Mouse (Mus musculus) thymus, postnatal 14 days (tissue): ENCODE measurements around the gene Ermp1.

Source experiments
- DNase-seq: peaks from one replicate; pipeline ENCODE4 v3.0.0; 2021

Ermp1 gene

DNA sequence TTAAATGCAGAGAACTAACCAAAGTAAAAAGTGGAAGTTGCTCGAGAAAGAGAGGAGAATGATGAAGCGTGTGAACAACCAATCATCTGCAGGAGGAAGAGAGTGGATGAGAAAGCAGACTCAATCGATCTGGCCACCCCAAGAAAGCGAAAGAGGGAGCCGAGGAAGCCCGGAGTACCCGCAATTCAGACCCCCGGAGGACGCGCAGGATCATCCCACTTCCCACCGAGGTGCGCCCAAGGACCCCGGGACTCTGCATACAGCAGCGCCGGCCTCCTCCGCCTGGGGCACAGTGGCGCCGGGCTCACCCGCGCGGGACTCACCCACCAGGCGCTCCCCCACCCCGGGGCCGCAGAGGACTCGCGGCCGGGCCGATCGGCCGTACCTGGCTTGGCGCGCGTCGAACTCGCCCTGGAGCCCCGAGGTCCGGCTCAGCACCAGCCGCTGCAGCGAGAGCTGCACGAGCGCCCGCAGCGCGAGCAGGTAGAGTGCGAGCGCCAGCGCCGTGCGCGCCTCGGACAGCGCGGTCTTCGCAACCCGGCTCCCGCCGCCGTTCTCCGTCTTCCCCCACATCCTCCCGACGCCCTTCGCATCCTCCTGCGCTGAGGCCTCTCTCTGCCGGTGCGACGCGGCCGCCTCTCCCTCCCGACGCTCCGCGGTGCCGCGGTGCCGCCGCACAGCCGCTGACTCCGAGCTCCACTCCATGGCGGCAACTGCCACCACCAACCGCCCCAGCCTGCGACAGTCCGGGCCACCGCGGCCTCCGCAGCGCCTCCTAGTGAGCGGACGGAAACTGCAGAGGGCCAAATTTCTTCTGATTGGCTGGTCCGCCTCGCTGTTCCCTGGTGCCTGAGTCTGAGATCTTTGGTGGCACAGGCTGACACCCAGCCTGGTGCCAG lies at the start of gene Ermp1:
TSS of gene Ermp1 (minus strand) at position 765 of the 899 bp plus-strand sequence.
- DNase-seq = peak; percentile 97

- no peak for DNase-seq
Observed at GRCm38 (mm10) chr19:29697245-29697874, 49.1 kb upstream of the Ermp1 start, which contains the start of gene Mlana. TSS of gene Mlana (plus strand) at chr19:29697824.

- no peak for DNase-seq
Observed at GRCm38 (mm10) chr19:29696840-29697239, 48.6 kb upstream of the Ermp1 start.

GRCm38 (mm10) chr19:29696309-29696708 lies 48.1 kb upstream of the Ermp1 start:
- DNase-seq = no peak

- no peak for DNase-seq
Observed at GRCm38 (mm10) chr19:29695071-29695470, 46.9 kb upstream of the Ermp1 start.

DNA sequence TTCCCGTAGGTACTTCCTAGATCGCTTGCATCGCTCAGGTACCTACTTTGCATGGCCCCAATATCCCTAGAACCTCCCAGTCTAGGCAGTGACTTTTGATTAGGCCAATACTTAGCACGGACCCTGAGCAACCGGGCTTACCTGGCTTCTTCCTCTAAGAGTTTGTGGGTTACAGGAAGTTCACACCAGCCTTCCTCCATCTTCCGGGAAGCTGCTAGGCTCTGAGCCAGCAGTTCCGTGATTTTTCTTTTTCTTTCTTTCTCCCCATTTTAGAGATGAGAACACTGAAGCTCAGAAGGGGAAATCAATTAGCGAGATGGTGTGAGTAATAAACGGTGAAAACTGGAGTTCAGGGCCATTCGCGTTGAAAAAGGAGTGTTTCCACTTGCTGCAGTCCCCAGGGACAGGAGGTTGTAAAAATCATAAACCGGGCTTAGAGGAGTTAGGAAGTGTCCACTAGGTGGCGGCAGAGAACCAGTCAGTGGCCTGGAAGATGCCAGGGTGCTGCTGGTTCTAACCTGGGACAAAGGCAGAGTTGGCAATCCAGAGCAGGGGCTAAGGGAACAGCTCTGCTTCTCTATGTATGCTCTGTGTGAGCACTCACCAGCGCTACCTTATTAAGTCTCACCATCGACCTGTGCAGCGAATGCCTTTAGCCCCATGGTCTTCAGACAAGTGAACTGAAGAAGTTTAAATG lies 35.8 kb upstream of the Ermp1 start:
- peak; percentile 82 for DNase-seq

GRCm38 (mm10) chr19:29680182-29681152 lies 32.3 kb upstream of the Ermp1 start:
- DNase-seq = no peak

DNA sequence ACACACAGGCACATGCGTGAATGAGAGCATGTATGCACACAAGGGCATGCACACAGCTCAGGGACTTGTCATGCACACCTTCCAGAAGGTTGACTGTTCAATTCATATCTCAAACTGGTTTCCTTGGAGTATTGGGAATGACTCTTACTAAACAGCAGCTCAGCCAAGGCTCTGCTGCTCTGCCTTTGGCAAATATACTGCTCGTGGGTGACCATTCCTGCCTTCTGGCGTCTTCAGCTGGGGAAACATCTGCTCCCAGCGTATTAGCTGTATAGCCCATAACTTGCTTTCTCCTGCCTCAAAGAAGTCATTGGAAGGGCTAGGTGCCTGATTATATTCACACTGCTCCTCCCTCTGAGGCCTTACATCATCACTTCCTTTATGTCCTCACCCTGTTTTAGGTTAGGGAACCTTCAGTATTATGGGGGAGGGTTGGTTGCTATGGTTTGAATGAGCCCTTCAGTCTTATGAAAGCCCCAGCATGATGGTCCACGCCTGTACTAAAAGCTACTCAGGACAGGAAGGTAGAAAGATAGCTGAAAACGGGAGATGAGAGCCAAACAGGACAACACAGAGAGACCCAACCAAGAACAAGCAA lies 30.1 kb upstream of the Ermp1 start:
- DNase-seq = no peak

DNA sequence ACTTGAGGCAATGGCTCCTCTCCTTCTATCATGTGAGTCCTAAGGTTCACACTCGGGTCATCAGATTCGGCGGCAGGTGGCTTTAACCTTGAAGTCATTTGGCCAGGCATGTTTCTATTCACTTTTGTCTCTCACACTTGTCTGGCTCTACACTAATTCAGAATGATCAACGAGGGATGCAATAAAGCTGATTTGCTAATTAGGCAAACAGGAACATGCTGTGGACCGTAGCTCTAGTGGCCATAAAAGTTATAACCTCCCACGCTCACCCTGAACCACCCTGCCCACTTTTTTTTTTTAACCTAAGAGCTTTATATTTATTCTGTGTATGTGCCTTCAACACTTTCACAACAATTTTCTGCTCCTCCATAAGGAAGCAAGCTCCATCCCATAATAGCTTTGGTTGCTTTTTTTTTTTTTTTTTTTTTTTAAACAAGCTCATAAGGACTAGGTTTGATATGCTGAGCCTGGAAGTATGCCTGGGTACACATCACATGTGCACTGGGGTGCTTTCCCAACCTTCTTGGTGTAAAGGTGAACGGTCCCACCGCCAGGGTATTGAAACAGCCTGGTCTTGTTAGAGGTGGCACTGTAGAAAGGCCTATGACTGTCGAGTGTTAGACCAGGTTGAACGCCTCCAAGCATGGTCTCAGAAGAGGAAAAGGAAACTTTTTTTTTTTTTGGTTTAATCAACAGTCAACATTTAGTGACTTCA lies 28.4 kb upstream of the Ermp1 start:
- no peak for DNase-seq

DNA sequence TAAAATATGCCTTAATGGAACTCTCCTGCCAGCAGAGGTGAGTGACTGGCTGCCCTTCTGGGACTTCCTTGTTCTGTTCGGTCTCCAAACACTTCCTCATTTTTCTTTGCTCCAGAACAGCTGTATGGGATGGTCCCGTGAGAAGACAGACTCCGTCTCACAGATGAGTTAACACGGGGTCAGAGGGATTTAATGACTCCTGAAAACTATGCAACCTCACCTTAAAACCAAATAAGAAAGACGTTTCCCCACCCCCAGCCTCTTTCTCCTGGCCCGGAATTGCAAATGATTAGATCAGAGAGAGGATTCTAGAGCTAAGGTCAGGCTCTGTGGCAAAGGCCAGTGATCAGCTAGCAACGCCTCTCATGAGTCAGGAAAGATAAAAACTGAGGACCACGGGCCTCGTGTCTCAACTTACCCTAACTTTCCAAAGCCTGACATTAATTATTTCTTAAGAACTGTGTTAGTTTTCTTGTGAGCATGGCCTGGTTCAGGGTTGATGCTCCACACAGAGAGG lies 27.4 kb upstream of the Ermp1 start:
- no peak for DNase-seq

GRCm38 (mm10) chr19:29674946-29675345 lies 26.7 kb upstream of the Ermp1 start:
- no peak for DNase-seq

DNA sequence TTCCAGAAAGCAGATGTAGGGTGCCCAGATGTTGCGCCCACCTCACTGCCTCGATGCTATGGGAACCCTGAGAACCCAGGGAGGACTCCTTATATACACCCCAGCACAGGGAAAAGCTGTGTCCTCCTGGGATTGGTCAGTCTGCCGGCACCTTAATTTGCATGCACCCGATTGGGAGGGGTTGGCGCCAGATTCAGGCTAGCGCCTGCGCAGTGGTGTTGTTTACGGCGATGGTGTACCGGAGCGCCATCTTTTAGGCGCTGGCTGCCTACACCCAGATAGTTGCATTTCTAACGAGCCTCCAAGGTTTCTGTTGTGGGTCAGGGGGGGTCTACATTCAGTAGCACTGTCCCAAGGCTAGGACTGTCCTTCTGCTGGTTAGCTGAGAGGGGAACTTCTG lies 24.4 kb upstream of the Ermp1 start:
- no peak for DNase-seq

DNA sequence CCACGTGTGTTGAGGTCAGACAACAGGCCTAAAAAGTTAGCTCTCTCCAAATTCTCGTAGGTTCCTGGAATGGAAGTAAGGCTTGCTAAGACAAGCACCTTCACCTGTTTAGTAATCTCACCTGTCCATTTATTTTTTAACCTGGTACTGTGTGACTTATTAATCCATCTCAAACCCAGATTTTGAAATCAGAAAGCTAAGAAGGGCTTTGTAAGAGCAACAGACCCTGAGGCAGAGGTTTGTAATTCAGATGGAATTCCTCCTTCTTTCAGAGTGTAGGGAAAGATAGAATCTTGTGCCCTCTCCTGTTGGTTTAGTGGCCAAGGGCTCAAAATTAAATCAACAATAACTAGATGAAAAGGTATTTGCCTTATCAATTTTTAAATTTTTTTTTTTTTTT lies 22.9 kb upstream of the Ermp1 start:
- DNase-seq = no peak

DNA sequence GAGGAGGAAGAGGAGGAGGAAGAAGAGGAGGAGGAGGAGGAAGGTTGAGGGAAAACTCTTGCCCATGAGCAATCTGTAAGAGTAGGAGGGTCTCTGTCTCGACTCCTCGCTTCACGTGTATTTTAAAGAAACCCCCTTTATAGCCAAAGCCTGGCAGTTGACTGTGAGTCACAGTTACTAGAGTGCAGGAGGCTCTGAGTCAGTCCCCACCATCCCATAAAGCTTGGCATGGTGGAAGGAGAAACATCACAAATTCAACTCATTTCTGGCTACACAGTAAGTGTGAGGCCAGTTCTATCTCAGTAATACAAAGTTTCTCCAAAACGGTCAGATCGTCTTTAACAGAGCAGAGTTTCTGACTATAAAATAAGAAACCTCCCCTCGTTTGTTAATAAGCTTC lies 22.0 kb upstream of the Ermp1 start:
- DNase-seq = no peak

GRCm38 (mm10) chr19:29668135-29668534 lies 19.9 kb upstream of the Ermp1 start:
- DNase-seq = no peak

- DNase-seq = no peak
Observed at GRCm38 (mm10) chr19:29666965-29667594, 18.9 kb upstream of the Ermp1 start.

- no peak for DNase-seq
Observed at GRCm38 (mm10) chr19:29666164-29666563, 17.9 kb upstream of the Ermp1 start.

- no peak for DNase-seq
Observed at GRCm38 (mm10) chr19:29664934-29665333, 16.7 kb upstream of the Ermp1 start.

DNA sequence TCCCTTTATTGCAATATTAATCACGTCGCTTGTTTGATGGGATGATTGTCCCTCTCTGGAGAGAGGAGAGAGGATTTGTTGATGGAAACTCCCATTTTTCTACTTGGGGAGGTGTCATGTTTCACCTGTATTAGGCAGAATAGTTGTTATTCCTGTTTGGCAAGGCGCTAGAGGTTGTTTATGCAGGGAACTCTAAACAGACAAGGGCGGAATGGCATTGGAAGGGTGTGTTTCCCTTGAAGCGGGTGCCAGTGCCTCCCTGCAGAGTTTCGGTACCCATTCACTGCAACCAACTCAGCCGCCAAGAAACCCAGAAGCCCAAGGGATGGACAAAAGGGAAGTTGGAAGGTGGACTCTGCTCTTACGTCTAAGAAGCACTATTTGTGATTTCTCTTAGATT lies 15.6 kb upstream of the Ermp1 start:
- no peak for DNase-seq

GRCm38 (mm10) chr19:29661974-29662580 lies 13.9 kb upstream of the Ermp1 start:
- no peak for DNase-seq
